Mouse (Mus musculus): ENCODE results near the gene Anapc2. TPM values are rescaled to one million over a fixed set of nuclear protein-coding genes. Genes with fewer than 3 reads are reported as not detected.

The Anapc2 gene
- total and polyA plus RNA-seq, 3 experiments: 13.0 to 55.2 (median 14.5) TPM

DNA sequence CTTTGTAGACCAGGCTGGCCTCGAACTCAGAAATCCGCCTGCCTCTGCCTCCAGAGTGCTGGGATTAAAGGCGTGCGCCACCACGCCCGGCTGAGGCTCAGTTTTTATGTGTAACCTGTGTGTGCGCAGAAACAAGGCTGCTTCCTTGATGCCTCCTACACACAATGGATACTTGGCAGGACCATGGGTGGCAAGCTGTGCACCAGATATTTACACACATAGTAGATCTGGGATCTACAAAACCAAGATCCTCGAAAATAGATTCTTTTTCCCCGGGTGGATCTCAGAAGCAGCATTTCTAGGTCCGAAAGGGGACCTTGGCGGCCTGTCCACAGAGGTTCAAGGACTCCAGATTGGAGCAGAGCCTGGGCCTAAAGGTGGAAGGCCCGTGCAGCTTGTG is 10.4 kb upstream of the Anapc2 start:
- H3K27me3 ChIP-seq (replicated peaks): no peaks in the 10 kb centered on the region
- H3K79me2 ChIP-seq (replicated peaks; ENCODE audit: control insufficient read depth, extremely low read depth, insufficient read depth, poor library complexity, severe bottlenecking): peaks cover 5% of the 10 kb centered on the region; the same call in 1 of the 2 replicates
- TF ChIP-seq USF2 (conservative IDR thresholded peaks at IDR 0.05; ENCODE audit: low read depth, low read length) (no peak), JUND (conservative IDR thresholded peaks at IDR 0.05; ENCODE audit: low read depth, low read length) (no peak), ZNF384 (IDR thresholded peaks at IDR 0.05; ENCODE audit: low read depth, low read length) (no peak), MXI1 (IDR thresholded peaks at IDR 0.05; ENCODE audit: low read depth, low read length) (no peak), ETS1 (conservative IDR thresholded peaks at IDR 0.05; ENCODE audit: low read depth, low read length) (no peak)
- peak overlapping the region; percentile 57 for H3K4me2 ChIP-seq (ENCODE audit: insufficient read depth, low read depth, poor library complexity, severe bottlenecking)
- dilution Hi-C loops (cut with MboI; ENCODE audit: extremely low pct_ligation_motif_present, extremely low pct_unique_long_range_greater_than_20kb, low sequenced_read_pairs) (no loop called here), in situ Hi-C loops (cut with MboI; ENCODE audit: low pct_ligation_motif_present, low pct_unique_long_range_greater_than_20kb, low sequenced_read_pairs) (no loop called here)
- peak overlapping the region; percentile 55 to 80 (median 80) for H3K4me3 ChIP-seq (replicated peaks in 1 of 3; ENCODE audit: low read depth in 2 of 3, low read length in 2 of 3, poor library complexity in 1 of 3)
- H3K9me3 ChIP-seq (replicated peaks; ENCODE audit: low read length): no peaks in the 10 kb centered on the region
- peak overlapping the region; percentile 53 for H3K9ac ChIP-seq (ENCODE audit: insufficient read depth, low read depth)
- H3K4me1 ChIP-seq (ENCODE audit: control insufficient read depth in 1 of 2, insufficient read depth in 2 of 2): peaks cover 17 to 45% of the 10 kb centered on the region in 2 experiments
- H3K27ac ChIP-seq (ENCODE audit: insufficient read depth, low read depth): peak overlapping the region; percentile 2; the same call in 1 of the 2 replicates
- H3K36me3 ChIP-seq (replicated peaks in 1 of 2; ENCODE audit: control insufficient read depth in 1 of 2, insufficient read depth in 1 of 2, low read length in 1 of 2): peaks cover 0 to 2% of the 10 kb centered on the region in 2 experiments
- no peak for DNase-seq (ENCODE audit: extremely low read depth)

DNA sequence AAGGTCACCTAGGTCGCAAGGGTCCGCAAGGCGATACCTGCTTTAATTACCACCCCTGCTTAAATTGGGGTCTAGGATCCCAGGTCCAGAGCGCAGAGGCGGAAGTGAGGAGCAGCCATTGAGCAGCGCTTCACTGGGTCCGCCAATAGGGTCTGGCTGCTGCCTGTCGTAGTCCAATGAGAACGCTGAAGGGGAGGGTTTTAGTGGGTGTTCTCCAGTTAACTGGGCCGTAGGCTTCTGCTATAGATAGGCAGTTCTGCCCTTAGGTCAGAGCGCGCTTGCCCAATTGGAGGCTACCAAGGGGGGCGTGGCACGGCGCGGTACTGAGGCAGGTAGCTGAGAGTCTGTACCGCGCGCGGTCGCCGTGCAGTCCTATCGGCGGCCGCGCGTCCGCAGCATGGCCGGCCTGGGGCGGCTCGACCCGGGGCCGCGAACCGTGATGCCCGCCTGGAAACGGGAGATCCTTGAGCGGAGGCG is 9.9 kb upstream of the Anapc2 start, which contains the start of gene Tprn:
Tprn (plus strand) TSS at position 328 of the 477 bp plus-strand sequence.
- Histone ChIP-seq H3K27ac (ENCODE audit: insufficient read depth, low read depth) (peak within 1 kb of the TSS; percentile 8; the same call in 1 of the 2 replicates), H3K36me3 (replicated peaks in 1 of 2; ENCODE audit: control insufficient read depth in 1 of 2, insufficient read depth in 1 of 2, low read length in 1 of 2) (peaks cover 0 to 4% of the 10 kb centered on the region in 2 experiments), H3K4me3 (replicated peaks in 1 of 3; ENCODE audit: low read depth in 2 of 3, low read length in 2 of 3, poor library complexity in 1 of 3) (peak within 1 kb of the TSS; percentile 80 to 86 (median 83)), H3K4me2 (ENCODE audit: insufficient read depth, low read depth, poor library complexity, severe bottlenecking) (peak within 1 kb of the TSS; percentile 57), H3K4me1 (ENCODE audit: control insufficient read depth in 1 of 2, insufficient read depth in 2 of 2) (peaks cover 20 to 46% of the 10 kb centered on the region in 2 experiments), H3K9me3 (replicated peaks; ENCODE audit: low read length) (no peaks in the 10 kb centered on the region), H3K9ac (ENCODE audit: insufficient read depth, low read depth) (peak within 1 kb of the TSS; percentile 72), H3K27me3 (replicated peaks) (no peaks in the 10 kb centered on the region), H3K79me2 (replicated peaks; ENCODE audit: control insufficient read depth, extremely low read depth, insufficient read depth, poor library complexity, severe bottlenecking) (peaks cover 5% of the 10 kb centered on the region; the same call in 1 of the 2 replicates)
- DNase-seq (ENCODE audit: extremely low read depth): peak; percentile 98
- TF ChIP-seq SMC3 (IDR thresholded peaks at IDR 0.05; ENCODE audit: low read depth, low read length) (no peak), UBTF (IDR thresholded peaks at IDR 0.05; ENCODE audit: low read depth, low read length) (peak; percentile 69; the same call in 1 of the 2 replicates), NELFE (IDR thresholded peaks at IDR 0.05; ENCODE audit: low read depth, low read length) (peak; percentile 77), ELF1 (IDR thresholded peaks at IDR 0.05; ENCODE audit: low read depth, low read length) (peak; percentile 97), TCF12 (IDR thresholded peaks at IDR 0.05; ENCODE audit: low read depth, low read length) (peak; percentile 51; the same call in 1 of the 2 replicates), RCOR1 (conservative IDR thresholded peaks at IDR 0.05; ENCODE audit: low read depth, low read length) (no peak), JUN (IDR thresholded peaks at IDR 0.05; ENCODE audit: insufficient read depth, low read depth, low read length) (no peak), ZKSCAN1 (IDR thresholded peaks at IDR 0.05; ENCODE audit: borderline replicate concordance, low read depth, low read length) (no peak), E2F4 (IDR thresholded peaks at IDR 0.05; ENCODE audit: insufficient replicate concordance, low read depth, low read length) (no peak), IRF4 (IDR thresholded peaks at IDR 0.05; ENCODE audit: low read depth, low read length) (no peak), TBP (conservative IDR thresholded peaks at IDR 0.05; ENCODE audit: low read depth, low read length) (peak; percentile 63; the same call in 1 of the 2 replicates), NRF1 (IDR thresholded peaks at IDR 0.05; ENCODE audit: low read depth, low read length) (peak; percentile 79), HCFC1 (IDR thresholded peaks at IDR 0.05; ENCODE audit: low read depth, low read length) (peak; percentile 74), MAX (IDR thresholded peaks at IDR 0.05; ENCODE audit: low read length) (no peak), ZMIZ1 (IDR thresholded peaks at IDR 0.05; ENCODE audit: low read depth, low read length) (peak; percentile 67), MXI1 (IDR thresholded peaks at IDR 0.05; ENCODE audit: low read depth, low read length) (peak; percentile 89), PAX5 (IDR thresholded peaks at IDR 0.05; ENCODE audit: low read length) (no peak), SIN3A (IDR thresholded peaks at IDR 0.05; ENCODE audit: low read length) (peak; percentile 80), POLR2AphosphoS2 (IDR thresholded peaks at IDR 0.05; ENCODE audit: low read depth, low read length) (no peak), JUND (conservative IDR thresholded peaks at IDR 0.05; ENCODE audit: low read depth, low read length) (no peak), CHD2 (IDR thresholded peaks at IDR 0.05; ENCODE audit: low read length) (peak; percentile 91), POLR2A (IDR thresholded peaks at IDR 0.05; ENCODE audit: low read depth, low read length) (peak; percentile 93)
- in situ Hi-C loops (cut with MboI; ENCODE audit: low pct_ligation_motif_present, low pct_unique_long_range_greater_than_20kb, low sequenced_read_pairs): no loop called here
- dilution Hi-C loops (cut with MboI; ENCODE audit: extremely low pct_ligation_motif_present, extremely low pct_unique_long_range_greater_than_20kb, low sequenced_read_pairs): no loop called here

All from CH12.LX (cell line).